Mouse (Mus musculus): ENCODE data around the gene Gm37240. TPM values are rescaled to one million over a fixed set of nuclear protein-coding genes. Genes with fewer than 3 reads are reported as not detected.

Gm37240 gene
- polyA plus RNA-seq, 1 experiment from 2014 or later = 11.4 TPM

- Histone ChIP-seq H3K27ac (ENCODE audit: low read length) (peak overlapping the region; percentile 75), H3K4me1 (ENCODE audit: control insufficient read depth, insufficient read depth, low read length) (peaks cover 13% of the 10 kb centered on the region), H3K27me3 (ENCODE audit: control insufficient read depth, insufficient read depth, low read length) (no peaks in the 10 kb centered on the region), H3K9ac (ENCODE audit: low read length) (0 out of 2 replicates have a peak overlapping the region, but pooled peaks have one; percentile 12), H3K36me3 (ENCODE audit: control insufficient read depth, insufficient read depth, low read length) (no peaks in the 10 kb centered on the region), H3K4me3 (replicated peaks; ENCODE audit: low read length) (no peak overlapping the region), H3K9me3 (replicated peaks; ENCODE audit: control insufficient read depth, low read length) (no peaks in the 10 kb centered on the region), H3K4me2 (ENCODE audit: low read depth, low read length) (no peak overlapping the region)
- peak; percentile 61 for ATAC-seq (ENCODE audit: insufficient read depth, low FRiP score)
Measured at GRCm38 (mm10) chr3:85842881-85843218, 44.5 kb downstream of the Gm37240 start.

GRCm38 (mm10) chr3:85842177-85842880 is 45.0 kb downstream of the Gm37240 start:
- Histone ChIP-seq H3K4me2 (ENCODE audit: low read depth, low read length) (peak overlapping the region; percentile 25; the same call in 1 of the 2 replicates), H3K9me3 (replicated peaks; ENCODE audit: control insufficient read depth, low read length) (no peaks in the 10 kb centered on the region), H3K27ac (ENCODE audit: low read length) (peak overlapping the region; percentile 75), H3K27me3 (ENCODE audit: control insufficient read depth, insufficient read depth, low read length) (no peaks in the 10 kb centered on the region), H3K4me1 (ENCODE audit: control insufficient read depth, insufficient read depth, low read length) (peaks cover 13% of the 10 kb centered on the region), H3K9ac (ENCODE audit: low read length) (peak overlapping the region; percentile 12; the same call in 1 of the 2 replicates), H3K4me3 (replicated peaks; ENCODE audit: low read length) (no peak overlapping the region), H3K36me3 (ENCODE audit: control insufficient read depth, insufficient read depth, low read length) (no peaks in the 10 kb centered on the region)
- ATAC-seq (ENCODE audit: insufficient read depth, low FRiP score) = 0 out of 2 replicates have a peak, but pooled peaks have one; percentile 11
- 27% methylated on average over 9 of the region's 9 CpGs for WGBS

GRCm38 (mm10) chr3:85841454-85842176 is 45.7 kb downstream of the Gm37240 start:
- Histone ChIP-seq H3K4me2 (ENCODE audit: low read depth, low read length) (no peak overlapping the region), H3K4me3 (replicated peaks; ENCODE audit: low read length) (no peak overlapping the region), H3K4me1 (ENCODE audit: control insufficient read depth, insufficient read depth, low read length) (peaks cover 13% of the 10 kb centered on the region), H3K36me3 (ENCODE audit: control insufficient read depth, insufficient read depth, low read length) (no peaks in the 10 kb centered on the region), H3K9me3 (replicated peaks; ENCODE audit: control insufficient read depth, low read length) (no peaks in the 10 kb centered on the region), H3K9ac (ENCODE audit: low read length) (no peak overlapping the region), H3K27me3 (ENCODE audit: control insufficient read depth, insufficient read depth, low read length) (no peaks in the 10 kb centered on the region), H3K27ac (ENCODE audit: low read length) (peak overlapping the region; percentile 75)
- WGBS = 11% methylated on average over 2 of the region's 2 CpGs
- ATAC-seq (ENCODE audit: insufficient read depth, low FRiP score) = no peak; the same call in 1 of the 2 replicates

GRCm38 (mm10) chr3:85833627-85834026 is 53.7 kb downstream of the Gm37240 start:
- H3K4me2 ChIP-seq (ENCODE audit: low read depth, low read length) = no peak overlapping the region
- H3K4me1 ChIP-seq (ENCODE audit: control insufficient read depth, insufficient read depth, low read length) = no peaks in the 10 kb centered on the region
- no peak for ATAC-seq (ENCODE audit: insufficient read depth, low FRiP score)
- WGBS = 72% methylated on average over 1 of the region's 1 CpGs
- no peaks in the 10 kb centered on the region for H3K9me3 ChIP-seq (replicated peaks; ENCODE audit: control insufficient read depth, low read length)
- H3K27me3 ChIP-seq (ENCODE audit: control insufficient read depth, insufficient read depth, low read length) = no peaks in the 10 kb centered on the region
- H3K9ac ChIP-seq (ENCODE audit: low read length) = no peak overlapping the region
- H3K4me3 ChIP-seq (replicated peaks; ENCODE audit: low read length) = no peak overlapping the region
- H3K36me3 ChIP-seq (ENCODE audit: control insufficient read depth, insufficient read depth, low read length) = no peaks in the 10 kb centered on the region
- H3K27ac ChIP-seq (ENCODE audit: low read length) = no peak overlapping the region

GRCm38 (mm10) chr3:85832490-85833155 is 54.7 kb downstream of the Gm37240 start:
- no peak overlapping the region for H3K27ac ChIP-seq (ENCODE audit: low read length)
- H3K9ac ChIP-seq (ENCODE audit: low read length) = no peak overlapping the region
- H3K27me3 ChIP-seq (ENCODE audit: control insufficient read depth, insufficient read depth, low read length) = no peaks in the 10 kb centered on the region
- 67% methylated on average over 10 of the region's 10 CpGs for WGBS
- no peak for ATAC-seq (ENCODE audit: insufficient read depth, low FRiP score)
- H3K4me1 ChIP-seq (ENCODE audit: control insufficient read depth, insufficient read depth, low read length) = no peaks in the 10 kb centered on the region
- no peaks in the 10 kb centered on the region for H3K9me3 ChIP-seq (replicated peaks; ENCODE audit: control insufficient read depth, low read length)
- H3K36me3 ChIP-seq (ENCODE audit: control insufficient read depth, insufficient read depth, low read length) = no peaks in the 10 kb centered on the region
- no peak overlapping the region for H3K4me3 ChIP-seq (replicated peaks; ENCODE audit: low read length)
- H3K4me2 ChIP-seq (ENCODE audit: low read depth, low read length) = no peak overlapping the region

- Histone ChIP-seq H3K27ac (ENCODE audit: low read length) (no peak overlapping the region), H3K36me3 (ENCODE audit: control insufficient read depth, insufficient read depth, low read length) (no peaks in the 10 kb centered on the region), H3K27me3 (ENCODE audit: control insufficient read depth, insufficient read depth, low read length) (no peaks in the 10 kb centered on the region), H3K4me1 (ENCODE audit: control insufficient read depth, insufficient read depth, low read length) (no peaks in the 10 kb centered on the region), H3K9ac (ENCODE audit: low read length) (no peak overlapping the region), H3K4me2 (ENCODE audit: low read depth, low read length) (no peak overlapping the region), H3K4me3 (replicated peaks; ENCODE audit: low read length) (no peak overlapping the region), H3K9me3 (replicated peaks; ENCODE audit: control insufficient read depth, low read length) (no peaks in the 10 kb centered on the region)
- 49% methylated on average over 1 of the region's 1 CpGs for WGBS
- ATAC-seq (ENCODE audit: insufficient read depth, low FRiP score) = no peak
Measured at GRCm38 (mm10) chr3:85831785-85832184, 55.5 kb downstream of the Gm37240 start.

- Histone ChIP-seq H3K4me2 (ENCODE audit: low read depth, low read length) (no peak overlapping the region), H3K4me1 (ENCODE audit: control insufficient read depth, insufficient read depth, low read length) (no peaks in the 10 kb centered on the region), H3K27ac (ENCODE audit: low read length) (no peak overlapping the region; the same call in 1 of the 2 replicates), H3K9ac (ENCODE audit: low read length) (no peak overlapping the region), H3K36me3 (ENCODE audit: control insufficient read depth, insufficient read depth, low read length) (no peaks in the 10 kb centered on the region), H3K9me3 (replicated peaks; ENCODE audit: control insufficient read depth, low read length) (no peaks in the 10 kb centered on the region), H3K4me3 (replicated peaks; ENCODE audit: low read length) (no peak overlapping the region), H3K27me3 (ENCODE audit: control insufficient read depth, insufficient read depth, low read length) (no peaks in the 10 kb centered on the region)
- WGBS = 45% methylated on average over 4 of the region's 4 CpGs
- peak; percentile 53; the same call in 1 of the 2 replicates for ATAC-seq (ENCODE audit: insufficient read depth, low FRiP score)
Measured at GRCm38 (mm10) chr3:85829047-85829446, 58.3 kb downstream of the Gm37240 start.

GRCm38 (mm10) chr3:85827815-85828214 is 59.5 kb downstream of the Gm37240 start:
- Histone ChIP-seq H3K9me3 (replicated peaks; ENCODE audit: control insufficient read depth, low read length) (no peaks in the 10 kb centered on the region), H3K4me3 (replicated peaks; ENCODE audit: low read length) (no peak overlapping the region), H3K9ac (ENCODE audit: low read length) (no peak overlapping the region), H3K4me1 (ENCODE audit: control insufficient read depth, insufficient read depth, low read length) (no peaks in the 10 kb centered on the region), H3K36me3 (ENCODE audit: control insufficient read depth, insufficient read depth, low read length) (no peaks in the 10 kb centered on the region), H3K4me2 (ENCODE audit: low read depth, low read length) (no peak overlapping the region), H3K27me3 (ENCODE audit: control insufficient read depth, insufficient read depth, low read length) (no peaks in the 10 kb centered on the region), H3K27ac (ENCODE audit: low read length) (no peak overlapping the region)
- no peak for ATAC-seq (ENCODE audit: insufficient read depth, low FRiP score)
- WGBS = 73% methylated on average over 6 of the region's 6 CpGs

- H3K36me3 ChIP-seq (ENCODE audit: control insufficient read depth, insufficient read depth, low read length) = no peaks in the 10 kb centered on the region
- H3K4me3 ChIP-seq (replicated peaks; ENCODE audit: low read length) = no peak overlapping the region
- H3K9ac ChIP-seq (ENCODE audit: low read length) = no peak overlapping the region
- no peaks in the 10 kb centered on the region for H3K27me3 ChIP-seq (ENCODE audit: control insufficient read depth, insufficient read depth, low read length)
- no peaks in the 10 kb centered on the region for H3K9me3 ChIP-seq (replicated peaks; ENCODE audit: control insufficient read depth, low read length)
- H3K27ac ChIP-seq (ENCODE audit: low read length) = no peak overlapping the region
- no peaks in the 10 kb centered on the region for H3K4me1 ChIP-seq (ENCODE audit: control insufficient read depth, insufficient read depth, low read length)
- WGBS = 70% methylated on average over 4 of the region's 4 CpGs
- ATAC-seq (ENCODE audit: insufficient read depth, low FRiP score) = no peak
- no peak overlapping the region for H3K4me2 ChIP-seq (ENCODE audit: low read depth, low read length)
Measured at GRCm38 (mm10) chr3:85827283-85827682, 60.0 kb downstream of the Gm37240 start.
